Mouse (Mus musculus) midbrain, embryonic 15.5 days (tissue): Measurements from ENCODE around the gene Sptb. TPM values are rescaled to one million over a fixed set of nuclear protein-coding genes. Genes with fewer than 3 reads are reported as not detected.

ENCODE experiments used
- ATAC-seq: fragments of 200-750 bp; cut with Nextera tagmentation; replicated peaks from 2 replicates; pipeline ENCODE4 v1.8.0; 2017; ENCODE audit warnings: moderate TSS enrichment
- H3K27ac ChIP-seq: fragments of 300-500 bp; sonication (generic); 2 replicates; pipeline ENCODE4 v1.5.1; 2015; ENCODE audit warnings: mild to moderate bottlenecking, inconsistent platforms
- H3K27me3 ChIP-seq: fragments of 300-500 bp; sonication (generic); replicated peaks from 2 replicates; pipeline ENCODE4 v1.6.1; 2015; ENCODE audit warnings: inconsistent platforms
- H3K36me3 ChIP-seq: fragments of 300-500 bp; sonication (generic); replicated peaks from 2 replicates; pipeline ENCODE4 v1.6.1; 2015; ENCODE audit warnings: inconsistent platforms
- H3K4me1 ChIP-seq: fragments of 300-500 bp; sonication (generic); 2 replicates; pipeline ENCODE4 v1.6.1; 2015; ENCODE audit warnings: inconsistent platforms
- H3K4me2 ChIP-seq: fragments of 300-500 bp; sonication (generic); 2 replicates; pipeline ENCODE4 v1.6.1; 2015; ENCODE audit warnings: inconsistent platforms, mild to moderate bottlenecking, moderate library complexity
- H3K4me3 ChIP-seq: fragments of 300-500 bp; sonication (generic); 2 replicates; pipeline ENCODE4 v1.5.1; 2015; ENCODE audit warnings: mild to moderate bottlenecking, inconsistent platforms
- H3K9ac ChIP-seq: fragments of 300-500 bp; sonication (generic); 2 replicates; pipeline ENCODE4 v1.6.1; 2015; ENCODE audit warnings: mild to moderate bottlenecking, inconsistent platforms
- H3K9me3 ChIP-seq: fragments of 300-500 bp; sonication (generic); 2 replicates; pipeline ENCODE4 v1.6.1; 2016; ENCODE audit warnings: inconsistent platforms
- WGBS: fragments of 180-500 bp; shearing (Covaris S2); methylation state at CpG from one replicate; pipeline ENCODE4 v1.1.7; 2015; ENCODE audit warnings: mixed read lengths; 5-methylcytosine and 5-hydroxymethylcytosine counted together
- polyA plus RNA-seq: library from polyadenylated mRNA; unstranded; fragments of >200 nt; fragmentation: Nextera tagmentation; extraction: Ambion mirVana; gene quantifications from 2 replicates; pipeline ENCODE4 v1.2.1, GENCODE M21; 2015

Sptb gene
- polyA plus RNA-seq, 1 experiment from 2014 or later: 3.6 TPM

- no peak overlapping the region for H3K27ac ChIP-seq
- H3K36me3 ChIP-seq: no peaks in the 10 kb centered on the region
- no peak overlapping the region for H3K4me2 ChIP-seq
- no peak overlapping the region for H3K9ac ChIP-seq
- peaks cover 6% of the 10 kb centered on the region; the same call in 1 of the 2 replicates for H3K27me3 ChIP-seq
- H3K9me3 ChIP-seq: no peaks in the 10 kb centered on the region
- no peak for ATAC-seq
- H3K4me3 ChIP-seq: no peak overlapping the region
- WGBS: 66% methylated on average over 15 of the region's 15 CpGs
- peaks cover 18% of the 10 kb centered on the region for H3K4me1 ChIP-seq
These were observed 164.5 kb downstream of the Sptb start for GRCm38 (mm10) chr12:76545786-76546370.

GRCm38 (mm10) chr12:76541879-76542278, 168.5 kb downstream of the Sptb start:
- Histone ChIP-seq H3K4me3 (no peak overlapping the region), H3K27ac (no peak overlapping the region), H3K36me3 (no peaks in the 10 kb centered on the region), H3K9me3 (no peaks in the 10 kb centered on the region), H3K4me2 (no peak overlapping the region), H3K9ac (no peak overlapping the region), H3K4me1 (peaks cover 7% of the 10 kb centered on the region), H3K27me3 (peaks cover 6% of the 10 kb centered on the region; the same call in 1 of the 2 replicates)
- ATAC-seq: no peak
- 72% methylated on average over 6 of the region's 6 CpGs for WGBS

GRCm38 (mm10) chr12:76541475-76541874, 168.9 kb downstream of the Sptb start:
- Histone ChIP-seq H3K36me3 (no peaks in the 10 kb centered on the region), H3K9ac (no peak overlapping the region), H3K27me3 (peaks cover 5% of the 10 kb centered on the region), H3K9me3 (no peaks in the 10 kb centered on the region), H3K4me2 (no peak overlapping the region), H3K4me3 (no peak overlapping the region), H3K4me1 (peaks cover 3% of the 10 kb centered on the region), H3K27ac (no peak overlapping the region)
- ATAC-seq: no peak
- 44% methylated on average over 8 of the region's 8 CpGs for WGBS

- no peaks in the 10 kb centered on the region for H3K9me3 ChIP-seq
- no peak for ATAC-seq
- H3K4me2 ChIP-seq: no peak overlapping the region
- H3K4me1 ChIP-seq: no peaks in the 10 kb centered on the region
- no peak overlapping the region for H3K4me3 ChIP-seq
- no peaks in the 10 kb centered on the region for H3K36me3 ChIP-seq
- H3K27ac ChIP-seq: no peak overlapping the region
- H3K27me3 ChIP-seq: peaks cover 2% of the 10 kb centered on the region
- WGBS: 82% methylated on average over 10 of the region's 10 CpGs
- no peak overlapping the region for H3K9ac ChIP-seq
These were observed 169.6 kb downstream of the Sptb start for GRCm38 (mm10) chr12:76540701-76541221.

GRCm38 (mm10) chr12:76540169-76540568, 170.2 kb downstream of the Sptb start:
- Histone ChIP-seq H3K27me3 (peaks cover 7% of the 10 kb centered on the region), H3K4me1 (no peaks in the 10 kb centered on the region)
- 81% methylated on average over 3 of the region's 3 CpGs for WGBS

GRCm38 (mm10) chr12:76537434-76537833, 172.9 kb downstream of the Sptb start:
- H3K9me3 ChIP-seq: no peaks in the 10 kb centered on the region
- ATAC-seq: no peak
- H3K4me2 ChIP-seq: no peak overlapping the region
- H3K4me1 ChIP-seq: peaks cover 17% of the 10 kb centered on the region
- no peak overlapping the region for H3K4me3 ChIP-seq
- H3K27ac ChIP-seq: no peak overlapping the region
- no peaks in the 10 kb centered on the region for H3K36me3 ChIP-seq
- 90% methylated on average over 8 of the region's 8 CpGs for WGBS
- H3K27me3 ChIP-seq: peaks cover 28% of the 10 kb centered on the region
- H3K9ac ChIP-seq: no peak overlapping the region

More at GRCm38 (mm10) chr12:76540169-76540568, 170.2 kb downstream of the Sptb start:
- Histone ChIP-seq H3K9ac (no peak overlapping the region), H3K27ac (no peak overlapping the region), H3K4me3 (no peak overlapping the region), H3K4me2 (no peak overlapping the region), H3K9me3 (no peaks in the 10 kb centered on the region), H3K36me3 (no peaks in the 10 kb centered on the region)
- ATAC-seq: no peak

GRCm38 (mm10) chr12:76536591-76537153, 173.7 kb downstream of the Sptb start:
- H3K4me1 ChIP-seq: peaks cover 19% of the 10 kb centered on the region
- ATAC-seq: no peak
- H3K36me3 ChIP-seq: no peaks in the 10 kb centered on the region
- H3K27me3 ChIP-seq: peaks cover 36% of the 10 kb centered on the region
- no peak overlapping the region for H3K4me3 ChIP-seq
- no peak overlapping the region for H3K9ac ChIP-seq
- no peak overlapping the region for H3K27ac ChIP-seq
- no peaks in the 10 kb centered on the region for H3K9me3 ChIP-seq
- WGBS: 80% methylated on average over 8 of the region's 8 CpGs
- no peak overlapping the region for H3K4me2 ChIP-seq

GRCm38 (mm10) chr12:76535471-76535900, 174.9 kb downstream of the Sptb start:
- H3K9ac ChIP-seq: no peak overlapping the region
- peaks cover 48% of the 10 kb centered on the region for H3K27me3 ChIP-seq
- no peaks in the 10 kb centered on the region for H3K9me3 ChIP-seq
- no peak for ATAC-seq
- peaks cover 19% of the 10 kb centered on the region for H3K4me1 ChIP-seq
- WGBS: 62% methylated on average over 9 of the region's 9 CpGs
- H3K4me2 ChIP-seq: no peak overlapping the region
- H3K4me3 ChIP-seq: no peak overlapping the region
- no peaks in the 10 kb centered on the region for H3K36me3 ChIP-seq
- no peak overlapping the region for H3K27ac ChIP-seq

GRCm38 (mm10) chr12:76534641-76535283, 175.6 kb downstream of the Sptb start:
- WGBS: 24% methylated on average over 9 of the region's 9 CpGs
- no peaks in the 10 kb centered on the region for H3K9me3 ChIP-seq
- H3K27me3 ChIP-seq: peaks cover 52% of the 10 kb centered on the region
- H3K4me2 ChIP-seq: peak overlapping the region; percentile 95
- no peak overlapping the region for H3K9ac ChIP-seq
- H3K36me3 ChIP-seq: no peaks in the 10 kb centered on the region
- H3K4me1 ChIP-seq: peaks cover 19% of the 10 kb centered on the region
- H3K27ac ChIP-seq: no peak overlapping the region
- H3K4me3 ChIP-seq: 0 out of 2 replicates have a peak overlapping the region, but pooled peaks have one; percentile 3
- no peak for ATAC-seq

- H3K27ac ChIP-seq: no peak overlapping the region
- peak overlapping the region; percentile 95 for H3K4me2 ChIP-seq
- H3K27me3 ChIP-seq: peaks cover 52% of the 10 kb centered on the region
- 2% methylated on average over 11 of the region's 11 CpGs for WGBS
- no peaks in the 10 kb centered on the region for H3K36me3 ChIP-seq
- no peak overlapping the region for H3K9ac ChIP-seq
- no peaks in the 10 kb centered on the region for H3K9me3 ChIP-seq
- no peak for ATAC-seq
- H3K4me3 ChIP-seq: peak overlapping the region; percentile 47
- H3K4me1 ChIP-seq: peaks cover 19% of the 10 kb centered on the region
These were observed 176.1 kb downstream of the Sptb start for GRCm38 (mm10) chr12:76534233-76534632.

GRCm38 (mm10) chr12:76533377-76534222, 176.7 kb downstream of the Sptb start:
- H3K4me1 ChIP-seq: peaks cover 19% of the 10 kb centered on the region
- no peaks in the 10 kb centered on the region for H3K36me3 ChIP-seq
- H3K9me3 ChIP-seq: no peaks in the 10 kb centered on the region
- peak overlapping the region; percentile 47 for H3K4me3 ChIP-seq
- WGBS: under 1% methylated on average over 74 of the region's 74 CpGs
- H3K27me3 ChIP-seq: peaks cover 52% of the 10 kb centered on the region
- peak; percentile 77 for ATAC-seq
- peak overlapping the region; percentile 95 for H3K4me2 ChIP-seq
- H3K27ac ChIP-seq: no peak overlapping the region
- peak overlapping the region; percentile 31 for H3K9ac ChIP-seq

GRCm38 (mm10) chr12:76532926-76533376, 177.4 kb downstream of the Sptb start:
- under 1% methylated on average over 31 of the region's 31 CpGs for WGBS
- Histone ChIP-seq H3K36me3 (no peaks in the 10 kb centered on the region), H3K4me1 (peaks cover 19% of the 10 kb centered on the region), H3K27me3 (peaks cover 52% of the 10 kb centered on the region), H3K9ac (peak overlapping the region; percentile 31), H3K27ac (no peak overlapping the region), H3K9me3 (no peaks in the 10 kb centered on the region), H3K4me2 (peak overlapping the region; percentile 95), H3K4me3 (peak overlapping the region; percentile 47)
- ATAC-seq: peak; percentile 40; the same call in 1 of the 2 replicates
